Mouse (Mus musculus) brain, embryonic 18.5 days (tissue): ENCODE measurements around the gene Syt2.

ENCODE experiments used
- DNase-seq: peaks from one replicate; pipeline ENCODE4 v3.0.0-alpha.2; 2012; ENCODE audit warnings: low read depth, low spot score

Gene Syt2

GRCm38 (mm10) chr1:134650816-134651215 lies 4.3 kb downstream of the Syt2 start:
- DNase-seq, result no peak

GRCm38 (mm10) chr1:134651268-134651850 lies 4.9 kb downstream of the Syt2 start:
- no peak for DNase-seq

GRCm38 (mm10) chr1:134651851-134652398 lies 5.4 kb downstream of the Syt2 start:
- no peak for DNase-seq

GRCm38 (mm10) chr1:134653603-134654257 lies 7.3 kb downstream of the Syt2 start:
- DNase-seq, result no peak

GRCm38 (mm10) chr1:134658841-134659240 lies 12.4 kb downstream of the Syt2 start:
- DNase-seq, result no peak

- DNase-seq, result no peak
Observed at GRCm38 (mm10) chr1:134660163-134660562, 13.7 kb downstream of the Syt2 start.

- no peak for DNase-seq
Observed at GRCm38 (mm10) chr1:134671234-134672070, 25.0 kb downstream of the Syt2 start.

GRCm38 (mm10) chr1:134674312-134674711 lies 27.8 kb downstream of the Syt2 start:
- DNase-seq, result no peak

- no peak for DNase-seq
Observed at GRCm38 (mm10) chr1:134679445-134679844, 33.0 kb downstream of the Syt2 start.

GRCm38 (mm10) chr1:134680617-134681016 lies 34.1 kb downstream of the Syt2 start:
- no peak for DNase-seq

GRCm38 (mm10) chr1:134682460-134682859 lies 36.0 kb downstream of the Syt2 start:
- no peak for DNase-seq

- no peak for DNase-seq
Observed at GRCm38 (mm10) chr1:134686834-134687421, 40.5 kb downstream of the Syt2 start.

- no peak for DNase-seq
Observed at GRCm38 (mm10) chr1:134696302-134696701, 49.8 kb downstream of the Syt2 start.

- no peak for DNase-seq
Observed at GRCm38 (mm10) chr1:134697073-134697472, 50.6 kb downstream of the Syt2 start.

- DNase-seq, result no peak
Observed at GRCm38 (mm10) chr1:134697522-134698250, 51.2 kb downstream of the Syt2 start.

GRCm38 (mm10) chr1:134698486-134698885 lies 52.0 kb downstream of the Syt2 start:
- DNase-seq, result no peak

- DNase-seq, result no peak
Observed at GRCm38 (mm10) chr1:134699390-134699789, 52.9 kb downstream of the Syt2 start.

GRCm38 (mm10) chr1:134700151-134700550 lies 53.7 kb downstream of the Syt2 start:
- DNase-seq, result no peak

- no peak for DNase-seq
Observed at GRCm38 (mm10) chr1:134700634-134701033, 54.2 kb downstream of the Syt2 start.

- DNase-seq, result no peak
Observed at GRCm38 (mm10) chr1:134701191-134701590, 54.7 kb downstream of the Syt2 start.

GRCm38 (mm10) chr1:134703232-134703631 lies 56.8 kb downstream of the Syt2 start:
- no peak for DNase-seq
